Mouse (Mus musculus) olfactory bulb, adult 2 months (tissue): Measurements from ENCODE around the gene Lgi2.

ENCODE experiments used
- CTCF ChIP-seq: fragments of 200-500 bp; IDR thresholded peaks from 2 replicates; pipeline ENCODE4 v1.5.1; 2012; ENCODE audit warnings: low read depth, mild to moderate bottlenecking, low read length, moderate library complexity; ENCODE audit not compliant: insufficient read depth
- POLR2A ChIP-seq: fragments of 200-500 bp; IDR thresholded peaks from 2 replicates; pipeline ENCODE4 v1.6.1; 2012; ENCODE audit warnings: mild to moderate bottlenecking, low read depth, low read length, moderate library complexity; ENCODE audit not compliant: insufficient read depth

- TF ChIP-seq POLR2A = no peak
- no peak for TF ChIP-seq CTCF
These were observed 6.3 kb upstream of the Lgi2 start for GRCm38 (mm10) chr5:52572572-52572971.
